Mouse (Mus musculus): ENCODE data around the gene Bicra. TPM values are rescaled to one million over a fixed set of nuclear protein-coding genes. Genes with fewer than 3 reads are reported as not detected.

The Bicra gene
- polyA plus RNA-seq, 1 experiment from 2014 or later, result 9.6 TPM

GRCm38 (mm10) chr7:15950008-15950407 is 97.7 kb downstream of the Bicra start:
- no peak for ATAC-seq (ENCODE audit: low read depth)
- WGBS, result 90% methylated on average over 15 of the region's 15 CpGs

GRCm38 (mm10) chr7:15949216-15949790 is 98.4 kb downstream of the Bicra start:
- H3K4me1 ChIP-seq (ENCODE audit: control insufficient read depth, insufficient read depth, low read length), result peaks cover 10% of the 10 kb centered on the region
- 86% methylated on average over 7 of the region's 7 CpGs for WGBS
- H3K9me3 ChIP-seq (ENCODE audit: control insufficient read depth, low read length), result no peaks in the 10 kb centered on the region
- no peak for ATAC-seq (ENCODE audit: low read depth)
- H3K9ac ChIP-seq (replicated peaks; ENCODE audit: low read depth, low read length), result no peak overlapping the region
- no peak overlapping the region for H3K27ac ChIP-seq (ENCODE audit: low read depth, low read length)
- no peaks in the 10 kb centered on the region for H3K27me3 ChIP-seq (ENCODE audit: control insufficient read depth, insufficient read depth, low read length)
- no peak overlapping the region for H3K4me2 ChIP-seq (ENCODE audit: low read depth, low read length)
- H3K36me3 ChIP-seq (ENCODE audit: control insufficient read depth, insufficient read depth, low read length), result no peaks in the 10 kb centered on the region
- no peak overlapping the region for H3K4me3 ChIP-seq (ENCODE audit: low read depth, low read length)

More at GRCm38 (mm10) chr7:15950008-15950407, 97.7 kb downstream of the Bicra start:
- H3K4me3 ChIP-seq (ENCODE audit: low read depth, low read length), result no peak overlapping the region
- H3K27ac ChIP-seq (ENCODE audit: low read depth, low read length), result no peak overlapping the region
- no peaks in the 10 kb centered on the region for H3K9me3 ChIP-seq (ENCODE audit: control insufficient read depth, low read length)
- H3K9ac ChIP-seq (replicated peaks; ENCODE audit: low read depth, low read length), result no peak overlapping the region
- H3K36me3 ChIP-seq (ENCODE audit: control insufficient read depth, insufficient read depth, low read length), result no peaks in the 10 kb centered on the region
- no peak overlapping the region for H3K4me2 ChIP-seq (ENCODE audit: low read depth, low read length)
- peaks cover 3% of the 10 kb centered on the region; the same call in 1 of the 2 replicates for H3K4me1 ChIP-seq (ENCODE audit: control insufficient read depth, insufficient read depth, low read length)
- no peaks in the 10 kb centered on the region for H3K27me3 ChIP-seq (ENCODE audit: control insufficient read depth, insufficient read depth, low read length)

- ATAC-seq (ENCODE audit: low read depth), result peak; percentile 16; the same call in 1 of the 2 replicates
- H3K9ac ChIP-seq (replicated peaks; ENCODE audit: low read depth, low read length), result 0 out of 2 replicates have a peak overlapping the region, but pooled peaks have one; percentile 16
- no peaks in the 10 kb centered on the region for H3K27me3 ChIP-seq (ENCODE audit: control insufficient read depth, insufficient read depth, low read length)
- peaks cover 13% of the 10 kb centered on the region for H3K4me1 ChIP-seq (ENCODE audit: control insufficient read depth, insufficient read depth, low read length)
- H3K4me3 ChIP-seq (ENCODE audit: low read depth, low read length), result no peak overlapping the region; the same call in 1 of the 2 replicates
- H3K36me3 ChIP-seq (ENCODE audit: control insufficient read depth, insufficient read depth, low read length), result peaks cover 4% of the 10 kb centered on the region
- peak overlapping the region; percentile 34 for H3K4me2 ChIP-seq (ENCODE audit: low read depth, low read length)
- H3K9me3 ChIP-seq (ENCODE audit: control insufficient read depth, low read length), result no peaks in the 10 kb centered on the region
- whole genome bisulfite sequencing, result 7% methylated on average over 23 of the region's 23 CpGs
- no peak overlapping the region for H3K27ac ChIP-seq (ENCODE audit: low read depth, low read length)
Observed at GRCm38 (mm10) chr7:15948381-15948941, 99.3 kb downstream of the Bicra start.

- Histone ChIP-seq H3K9me3 (ENCODE audit: control insufficient read depth, low read length) (no peaks in the 10 kb centered on the region), H3K27me3 (ENCODE audit: control insufficient read depth, insufficient read depth, low read length) (no peaks in the 10 kb centered on the region), H3K4me2 (ENCODE audit: low read depth, low read length) (no peak overlapping the region), H3K9ac (replicated peaks; ENCODE audit: low read depth, low read length) (no peak overlapping the region), H3K4me3 (ENCODE audit: low read depth, low read length) (no peak overlapping the region), H3K27ac (ENCODE audit: low read depth, low read length) (no peak overlapping the region), H3K36me3 (ENCODE audit: control insufficient read depth, insufficient read depth, low read length) (peaks cover 8% of the 10 kb centered on the region), H3K4me1 (ENCODE audit: control insufficient read depth, insufficient read depth, low read length) (peaks cover 13% of the 10 kb centered on the region)
- 51% methylated on average over 4 of the region's 4 CpGs for whole genome bisulfite sequencing
- ATAC-seq (ENCODE audit: low read depth), result no peak
Observed at GRCm38 (mm10) chr7:15947653-15948260, 100.0 kb downstream of the Bicra start.

- Histone ChIP-seq H3K27ac (ENCODE audit: low read depth, low read length) (peak within 1 kb of the TSS; percentile 93), H3K4me3 (ENCODE audit: low read depth, low read length) (peak within 1 kb of the TSS; percentile 66), H3K4me2 (ENCODE audit: low read depth, low read length) (peak within 1 kb of the TSS; percentile 95), H3K4me1 (ENCODE audit: control insufficient read depth, insufficient read depth, low read length) (peaks cover 13% of the 10 kb centered on the region), H3K9ac (replicated peaks; ENCODE audit: low read depth, low read length) (peak within 1 kb of the TSS; percentile 78), H3K27me3 (ENCODE audit: control insufficient read depth, insufficient read depth, low read length) (no peaks in the 10 kb centered on the region), H3K36me3 (ENCODE audit: control insufficient read depth, insufficient read depth, low read length) (peaks cover 26% of the 10 kb centered on the region), H3K9me3 (ENCODE audit: control insufficient read depth, low read length) (no peaks in the 10 kb centered on the region)
- peak; percentile 95 for ATAC-seq (ENCODE audit: low read depth)
- WGBS, result 2% methylated on average over 59 of the region's 59 CpGs
Observed at GRCm38 (mm10) chr7:15945721-15946536, 101.8 kb downstream of the Bicra start, which contains the start of gene Nop53. TSS of gene Nop53 (minus strand) at chr7:15946074.

GRCm38 (mm10) chr7:15945211-15945610 is 102.5 kb downstream of the Bicra start:
- no peak for ATAC-seq (ENCODE audit: low read depth)

GRCm38 (mm10) chr7:15944311-15944710 is 103.4 kb downstream of the Bicra start:
- no peak for ATAC-seq (ENCODE audit: low read depth)
- peaks cover 41% of the 10 kb centered on the region for H3K36me3 ChIP-seq (ENCODE audit: control insufficient read depth, insufficient read depth, low read length)
- H3K4me1 ChIP-seq (ENCODE audit: control insufficient read depth, insufficient read depth, low read length), result peaks cover 13% of the 10 kb centered on the region
- WGBS, result 90% methylated on average over 1 of the region's 1 CpGs
- H3K27me3 ChIP-seq (ENCODE audit: control insufficient read depth, insufficient read depth, low read length), result no peaks in the 10 kb centered on the region
- H3K4me2 ChIP-seq (ENCODE audit: low read depth, low read length), result peak overlapping the region; percentile 95; the same call in 1 of the 2 replicates
- H3K4me3 ChIP-seq (ENCODE audit: low read depth, low read length), result no peak overlapping the region
- no peaks in the 10 kb centered on the region for H3K9me3 ChIP-seq (ENCODE audit: control insufficient read depth, low read length)
- H3K9ac ChIP-seq (replicated peaks; ENCODE audit: low read depth, low read length), result no peak overlapping the region
- no peak overlapping the region for H3K27ac ChIP-seq (ENCODE audit: low read depth, low read length)

More at GRCm38 (mm10) chr7:15945211-15945610, 102.5 kb downstream of the Bicra start:
- H3K27ac ChIP-seq (ENCODE audit: low read depth, low read length), result no peak overlapping the region; the same call in 1 of the 2 replicates
- no peaks in the 10 kb centered on the region for H3K9me3 ChIP-seq (ENCODE audit: control insufficient read depth, low read length)
- WGBS, result 9% methylated on average over 8 of the region's 8 CpGs
- peak overlapping the region; percentile 66 for H3K4me3 ChIP-seq (ENCODE audit: low read depth, low read length)
- H3K27me3 ChIP-seq (ENCODE audit: control insufficient read depth, insufficient read depth, low read length), result no peaks in the 10 kb centered on the region
- peaks cover 13% of the 10 kb centered on the region for H3K4me1 ChIP-seq (ENCODE audit: control insufficient read depth, insufficient read depth, low read length)
- peaks cover 32% of the 10 kb centered on the region for H3K36me3 ChIP-seq (ENCODE audit: control insufficient read depth, insufficient read depth, low read length)
- H3K9ac ChIP-seq (replicated peaks; ENCODE audit: low read depth, low read length), result peak overlapping the region; percentile 78
- H3K4me2 ChIP-seq (ENCODE audit: low read depth, low read length), result peak overlapping the region; percentile 95

GRCm38 (mm10) chr7:15938621-15939020 is 109.1 kb downstream of the Bicra start:
- no peak for ATAC-seq (ENCODE audit: low read depth)
- Histone ChIP-seq H3K27me3 (ENCODE audit: control insufficient read depth, insufficient read depth, low read length) (no peaks in the 10 kb centered on the region), H3K9ac (replicated peaks; ENCODE audit: low read depth, low read length) (no peak overlapping the region), H3K27ac (ENCODE audit: low read depth, low read length) (no peak overlapping the region), H3K9me3 (ENCODE audit: control insufficient read depth, low read length) (no peaks in the 10 kb centered on the region), H3K36me3 (ENCODE audit: control insufficient read depth, insufficient read depth, low read length) (peaks cover 63% of the 10 kb centered on the region), H3K4me1 (ENCODE audit: control insufficient read depth, insufficient read depth, low read length) (no peaks in the 10 kb centered on the region), H3K4me2 (ENCODE audit: low read depth, low read length) (no peak overlapping the region), H3K4me3 (ENCODE audit: low read depth, low read length) (no peak overlapping the region)
- 98% methylated on average over 3 of the region's 3 CpGs for WGBS

Measured in neural tube, embryonic 14.5 days (tissue).